Mouse (Mus musculus) ovary, postnatal 14 days (tissue): ENCODE results near the gene Gpr107.

Source experiments
- DNase-seq: peaks from one replicate; pipeline ENCODE4 v3.0.0; 2022; ENCODE audit warnings: low spot score

Gene Gpr107

DNA sequence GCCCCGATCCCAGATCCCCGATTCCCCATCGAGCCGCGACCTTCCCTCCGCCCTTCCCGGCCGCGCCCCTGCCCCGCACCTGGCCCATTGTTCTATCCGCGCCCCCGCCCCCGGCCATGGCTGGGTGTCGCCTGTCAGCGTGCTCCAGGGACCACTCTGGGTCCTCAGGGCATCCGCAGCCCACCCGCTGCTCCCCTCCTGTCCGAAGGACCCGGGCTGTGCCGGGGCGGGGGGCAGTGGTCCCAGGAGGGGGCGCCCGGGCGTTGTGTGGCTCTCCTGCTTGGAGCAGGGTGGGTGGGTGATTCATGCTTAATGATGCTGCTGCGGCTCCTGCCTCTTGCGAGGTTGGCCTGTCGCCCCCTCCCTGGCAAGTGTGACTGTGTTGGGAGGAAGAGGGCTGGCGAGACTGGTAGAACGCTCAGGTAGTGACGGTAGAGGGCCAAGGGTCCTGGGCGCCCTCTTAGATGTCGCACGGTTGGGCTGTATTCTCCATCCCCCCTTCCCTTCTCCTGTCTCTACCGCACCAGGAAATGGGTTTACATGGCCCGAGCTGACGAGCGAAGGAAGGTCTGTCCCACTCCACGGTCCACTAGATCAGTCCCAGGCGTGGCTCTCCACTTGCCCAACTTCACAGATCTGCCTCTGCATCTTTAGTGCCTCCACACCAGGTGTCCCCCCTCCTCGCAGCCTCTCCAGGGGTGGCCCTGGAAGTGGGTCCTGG, 94.3 kb downstream of the Gpr107 start:
- no peak for DNase-seq

DNA sequence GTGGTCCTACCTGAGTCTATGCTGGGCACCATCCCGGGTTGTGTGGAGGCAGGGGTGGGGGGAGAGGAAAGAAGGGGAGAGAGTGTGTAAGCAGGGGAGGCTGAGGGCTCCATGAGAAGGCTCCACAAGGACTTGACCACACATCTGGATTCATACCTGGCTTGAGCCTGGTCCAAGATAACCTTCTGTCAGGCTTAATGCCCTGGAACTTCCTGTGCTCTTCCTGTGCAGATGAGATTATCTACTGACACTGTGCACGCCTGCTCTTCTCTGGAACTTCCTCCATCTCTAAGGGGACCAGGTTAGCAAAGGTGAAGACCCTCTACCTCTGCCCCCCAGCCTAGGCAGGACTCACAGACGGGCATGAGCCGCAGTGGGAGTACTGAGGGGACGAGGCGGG, 96.7 kb downstream of the Gpr107 start:
- DNase-seq, result no peak

GRCm38 (mm10) chr2:31252167-31252566, 100.1 kb downstream of the Gpr107 start:
- no peak for DNase-seq

DNA sequence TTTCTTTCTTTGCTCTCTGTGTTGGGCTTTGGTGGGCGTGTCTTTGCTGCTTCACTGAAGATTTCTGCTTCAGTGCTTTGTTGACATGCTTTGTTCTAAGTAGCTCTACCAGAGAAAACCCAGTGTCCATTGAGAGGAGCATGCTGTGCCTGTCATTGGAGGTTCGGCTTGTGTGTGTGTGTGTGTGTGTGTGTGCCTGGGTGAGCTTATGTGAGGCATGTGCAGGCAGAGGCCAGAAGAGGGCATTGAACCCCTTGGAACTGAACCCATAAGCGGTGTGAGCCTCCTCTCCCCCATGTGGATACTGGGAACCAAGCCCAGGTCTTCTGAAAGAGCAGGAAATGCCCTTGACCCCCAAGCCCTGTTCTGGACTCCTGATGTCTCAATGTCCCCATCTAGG, 101.3 kb downstream of the Gpr107 start:
- DNase-seq, result no peak

DNA sequence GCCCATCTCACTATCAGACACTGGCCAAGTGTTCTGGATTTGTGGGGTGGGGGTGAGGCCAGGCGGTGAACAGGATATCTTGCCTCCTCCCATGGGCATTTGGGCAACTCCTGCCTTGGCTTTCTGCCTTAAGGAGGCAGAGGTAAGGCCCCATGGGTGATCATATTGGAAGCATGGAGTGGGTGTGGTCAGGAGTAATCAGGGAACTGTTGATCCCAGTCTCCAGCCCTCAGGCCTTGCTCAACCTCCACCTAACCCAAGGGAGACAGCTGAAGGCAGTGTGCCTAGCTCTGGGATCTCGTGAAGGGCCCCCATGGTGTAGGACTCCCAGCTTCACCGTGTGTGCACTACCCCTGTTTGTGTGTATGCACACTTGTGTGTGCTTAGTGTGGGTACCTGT, 102.7 kb downstream of the Gpr107 start:
- DNase-seq, result no peak

DNA sequence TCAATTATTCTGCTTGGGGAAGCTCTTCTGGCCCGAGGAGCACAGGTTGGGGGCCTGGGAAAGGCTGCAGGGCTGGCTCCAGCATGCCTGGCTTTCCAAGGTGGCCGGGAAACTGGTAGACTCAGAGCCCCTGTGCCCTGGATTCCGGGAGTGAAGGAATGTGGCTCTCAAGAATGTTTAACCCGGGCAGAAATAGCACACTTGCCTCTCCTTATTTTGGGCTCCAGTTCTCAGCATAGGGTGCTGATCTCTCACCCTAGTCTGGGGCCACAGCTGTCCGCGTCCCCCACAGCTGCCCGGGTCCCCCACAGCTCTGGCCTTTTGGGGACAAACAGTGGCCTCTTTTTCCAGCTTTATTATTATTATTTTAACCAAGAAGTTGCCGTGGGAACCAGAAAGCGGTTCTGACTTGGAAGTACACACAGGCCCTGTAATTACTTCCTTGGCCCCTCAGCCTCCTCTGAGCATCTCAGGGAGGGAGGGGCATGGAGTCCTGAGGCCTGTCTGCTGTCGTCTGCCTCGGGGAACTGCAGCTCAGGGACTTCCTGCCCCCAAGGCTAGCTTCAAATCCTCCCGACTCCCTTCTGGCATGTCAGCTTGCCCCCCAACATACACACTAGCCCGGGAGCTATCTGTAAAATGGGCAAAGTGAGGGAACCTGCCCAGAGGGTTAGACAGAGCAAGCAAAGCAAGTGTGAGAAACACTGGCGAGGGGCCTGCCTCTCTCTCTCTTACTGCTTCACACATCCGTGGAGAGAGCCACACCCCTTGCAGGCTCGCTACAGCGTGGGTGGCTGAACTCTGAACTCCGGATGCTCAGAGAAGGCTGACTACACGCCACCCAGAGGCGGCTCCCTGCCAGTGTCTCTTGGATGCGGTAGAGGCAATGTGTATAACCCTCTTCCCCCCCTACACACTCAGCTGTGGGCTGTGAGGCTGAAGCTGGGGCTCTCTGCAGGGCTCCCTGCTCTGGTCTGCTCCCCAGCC, 104.1 kb downstream of the Gpr107 start:
- peak; percentile 41 for DNase-seq

- DNase-seq, result no peak
These were observed 105.0 kb downstream of the Gpr107 start for GRCm38 (mm10) chr2:31257096-31257495.

DNA sequence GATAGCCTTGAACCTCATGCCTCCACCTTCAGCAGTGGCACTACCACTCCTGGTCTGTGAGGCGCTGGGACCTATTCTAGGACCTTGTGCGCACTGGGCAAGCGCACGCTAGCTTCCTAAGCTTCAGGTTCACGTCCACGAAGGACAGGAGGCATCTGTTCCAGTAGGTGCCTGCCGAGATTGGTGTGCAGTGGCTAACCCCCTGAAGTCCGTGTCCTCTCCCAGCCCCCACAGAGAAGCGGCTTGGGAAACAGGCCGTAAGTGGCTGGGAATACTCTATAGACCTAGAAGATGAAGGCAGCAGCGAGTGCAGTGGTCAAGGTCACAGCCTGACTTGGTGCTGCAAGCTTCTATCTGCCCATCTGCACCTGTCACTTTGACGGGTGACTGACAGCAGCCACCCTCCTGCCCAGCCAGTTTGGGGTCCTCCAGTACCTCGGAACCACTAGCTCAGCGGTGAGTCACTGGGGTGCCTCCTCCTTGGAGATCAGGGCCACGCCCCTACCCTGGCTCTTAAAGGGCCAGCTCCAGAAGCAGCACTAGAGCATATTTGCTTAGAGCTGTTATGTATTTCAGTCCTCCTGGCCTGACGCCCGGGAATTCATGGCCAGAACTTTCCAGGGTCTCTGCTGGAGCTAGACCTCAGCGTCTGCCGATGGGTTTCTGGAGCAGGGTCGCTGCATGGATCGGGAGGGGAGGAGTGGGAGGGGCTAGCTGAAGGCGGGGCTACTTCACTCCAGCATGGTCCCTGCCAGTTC, 106.7 kb downstream of the Gpr107 start:
- DNase-seq, result peak; percentile 62

- no peak for DNase-seq
These were observed 107.3 kb downstream of the Gpr107 start for GRCm38 (mm10) chr2:31259367-31259920.

GRCm38 (mm10) chr2:31260549-31260948, 108.4 kb downstream of the Gpr107 start:
- DNase-seq, result no peak

DNA sequence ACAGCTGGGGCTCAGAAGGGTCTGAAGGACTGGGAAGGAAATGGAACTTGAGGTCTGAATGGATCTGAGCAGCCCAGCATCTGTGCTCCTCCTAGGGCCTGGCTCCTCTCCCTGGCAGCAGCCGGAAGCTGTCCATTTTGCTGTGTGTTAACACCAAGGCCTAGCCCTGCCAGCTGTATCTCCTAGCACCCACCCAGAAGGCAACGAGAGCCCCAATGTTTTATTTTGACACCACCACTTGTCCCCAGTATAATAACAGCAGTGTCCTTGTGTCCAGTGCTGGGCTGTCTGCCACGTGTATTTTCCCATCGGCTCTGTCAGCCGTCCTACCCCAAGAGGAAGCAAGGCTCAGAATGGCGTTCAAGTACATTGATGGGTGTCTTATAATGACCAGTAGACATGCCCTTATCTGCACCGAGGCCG, 110.9 kb downstream of the Gpr107 start:
- no peak for DNase-seq

- DNase-seq, result peak; percentile 49
These were observed 111.7 kb downstream of the Gpr107 start for GRCm38 (mm10) chr2:31263746-31264378.

- no peak for DNase-seq
These were observed 115.3 kb downstream of the Gpr107 start for GRCm38 (mm10) chr2:31267447-31267846.
